In genomic region chr7:111205876-111206275, GRCm38 (mm10) we compare ENCODE assay signal across 21 mouse cellular contexts.
A peak's percentile ranks its signal among the peaks of the same experiment; 100 is the strongest.
DNase-seq lines count a peak whose midpoint lies in the region; ATAC-seq and TF ChIP-seq lines count a peak whose summit lies in the region.
"Had no signal": no experiment of that assay in that cellular context is flagged by ENCODE, and none has a peak within 500 bp of the region (broad histone marks: within the 10 kb centered on the region; RNA-seq: fewer than 3 reads in every experiment).

No protein-coding gene starts in this region.

- 37% methylated on average over 5 of the region's 5 CpGs for WGBS in cerebellum, adult 2 months
- 73% methylated on average over 5 of the region's 5 CpGs for WGBS in midbrain, embryonic 10.5 days
- 65% methylated on average over 5 of the region's 5 CpGs for WGBS in midbrain, embryonic 11.5 days
- 32% methylated on average over 5 of the region's 5 CpGs for WGBS in hindbrain, embryonic 14.5 days

- no peak overlapping the region for H3K4me2 ChIP-seq in midbrain, embryonic 11.5 days
- no peak overlapping the region for H3K4me2 ChIP-seq in hindbrain, embryonic 14.5 days (replicated peaks)
- H3K4me2 ChIP-seq: embryonic facial prominence, embryonic 13.5 days; intestine, embryonic 15.5 days; kidney, embryonic 15.5 days; limb, embryonic 13.5 days; liver, embryonic 13.5 days; lung, embryonic 14.5 days had no signal

- H3K9me3 ChIP-seq in midbrain, embryonic 10.5 days (replicated peaks), result peaks cover 6% of the 10 kb centered on the region; the same call in 1 of the 2 replicates
- H3K9me3 ChIP-seq in midbrain, embryonic 11.5 days (ENCODE audit: control insufficient read depth, low read length), result no peaks in the 10 kb centered on the region
- no peaks in the 10 kb centered on the region for H3K9me3 ChIP-seq in hindbrain, embryonic 14.5 days (ENCODE audit: control insufficient read depth, low read length)
- H3K9me3 ChIP-seq: embryonic facial prominence, embryonic 13.5 days; intestine, embryonic 15.5 days; kidney, embryonic 15.5 days; liver, embryonic 13.5 days had no signal

- H3K4me3 ChIP-seq in cerebellum, adult 2 months (replicated peaks; ENCODE audit: insufficient read depth, low read depth, low read length), result no peak overlapping the region
- no peak overlapping the region for H3K4me3 ChIP-seq in midbrain, embryonic 10.5 days
- H3K4me3 ChIP-seq in midbrain, embryonic 11.5 days (ENCODE audit: low read depth, low read length), result no peak overlapping the region
- no peak overlapping the region for H3K4me3 ChIP-seq in hindbrain, embryonic 14.5 days (replicated peaks; ENCODE audit: low read length)
- H3K4me3 ChIP-seq: embryonic facial prominence, embryonic 13.5 days; intestine, embryonic 15.5 days; kidney, embryonic 15.5 days; limb, embryonic 13.5 days; liver, embryonic 13.5 days had no signal

- H3K36me3 ChIP-seq in midbrain, embryonic 10.5 days, result no peaks in the 10 kb centered on the region
- no peaks in the 10 kb centered on the region for H3K36me3 ChIP-seq in midbrain, embryonic 11.5 days (ENCODE audit: control insufficient read depth, insufficient read depth, low read length)
- H3K36me3 ChIP-seq in hindbrain, embryonic 14.5 days (replicated peaks; ENCODE audit: control insufficient read depth, insufficient read depth), result no peaks in the 10 kb centered on the region
- H3K36me3 ChIP-seq: embryonic facial prominence, embryonic 13.5 days; intestine, embryonic 15.5 days; kidney, embryonic 15.5 days; limb, embryonic 13.5 days; liver, embryonic 13.5 days had no signal

- no peaks in the 10 kb centered on the region for H3K27me3 ChIP-seq in cerebellum, adult 2 months (ENCODE audit: control insufficient read depth, insufficient read depth, low read length)
- H3K27me3 ChIP-seq in midbrain, embryonic 10.5 days (ENCODE audit: low read depth, poor library complexity, severe bottlenecking), result no peaks in the 10 kb centered on the region
- no peaks in the 10 kb centered on the region for H3K27me3 ChIP-seq in midbrain, embryonic 11.5 days (ENCODE audit: control insufficient read depth, insufficient read depth, low read length)
- no peaks in the 10 kb centered on the region for H3K27me3 ChIP-seq in hindbrain, embryonic 14.5 days (ENCODE audit: control insufficient read depth, insufficient read depth, low read length)
- H3K27me3 ChIP-seq: embryonic facial prominence, embryonic 13.5 days; intestine, embryonic 15.5 days; kidney, embryonic 15.5 days; limb, embryonic 13.5 days; liver, embryonic 13.5 days had no signal

- no peak overlapping the region for H3K9ac ChIP-seq in midbrain, embryonic 11.5 days (ENCODE audit: low read length)
- H3K9ac ChIP-seq in hindbrain, embryonic 14.5 days, result no peak overlapping the region
- H3K9ac ChIP-seq: embryonic facial prominence, embryonic 13.5 days; intestine, embryonic 15.5 days; kidney, embryonic 15.5 days; limb, embryonic 13.5 days; liver, embryonic 13.5 days; lung, embryonic 14.5 days had no signal

- no peak for ATAC-seq in midbrain, embryonic 11.5 days (ENCODE audit: low FRiP score)
- no peak; the same call in 1 of the 2 replicates for ATAC-seq in hindbrain, embryonic 14.5 days (ENCODE audit: low FRiP score)
- ATAC-seq: CD4-positive, CD25-positive, alpha-beta regulatory T cell, adult 4 months; intestine, embryonic 15.5 days had no signal

- no peak for TF ChIP-seq POLR2A in cerebellum, adult 2 months (IDR thresholded peaks at IDR 0.05; ENCODE audit: borderline replicate concordance, insufficient read depth, low read length)

- peak; percentile 53 to 56 for DNase-seq in cerebellum, postnatal 14 days
- no peak for DNase-seq in cerebellum, adult 2 months
- DNase-seq in midbrain, embryonic 10.5 days (ENCODE audit: low spot score), result peak; percentile 14
- DNase-seq in midbrain, embryonic 11.5 days (ENCODE audit: low spot score, missing footprints), result no peak
- peak; percentile 48 for DNase-seq in hindbrain, embryonic 14.5 days (ENCODE audit: low spot score)
- DNase-seq in retina, embryonic 14.5 days (ENCODE audit: low spot score), result peak; percentile 76
- DNase-seq in heart, adult 9 months (ENCODE audit: low spot score in 2 of 2), result no peak
- DNase-seq in ovary, adult 18-20 months (ENCODE audit: low spot score), result no peak
- DNase-seq: adrenal gland, postnatal 25 days; cerebellum, adult 18-20 months; heart, postnatal 36 days; liver, embryonic 13.5 days; lung, embryonic 14.5 days; lung, postnatal 4 days; right cerebral cortex, postnatal 14 days; thymus, postnatal 4 days had no signal

- H3K27ac ChIP-seq in cerebellum, adult 2 months (ENCODE audit: insufficient read depth, low read length), result no peak overlapping the region
- no peak overlapping the region for H3K27ac ChIP-seq in midbrain, embryonic 10.5 days (replicated peaks)
- H3K27ac ChIP-seq in midbrain, embryonic 11.5 days (ENCODE audit: low read depth, low read length), result no peak overlapping the region
- peak overlapping the region; percentile 52; the same call in 1 of the 2 replicates for H3K27ac ChIP-seq in hindbrain, embryonic 14.5 days
- H3K27ac ChIP-seq: embryonic facial prominence, embryonic 13.5 days; intestine, embryonic 15.5 days; kidney, embryonic 15.5 days; limb, embryonic 13.5 days; liver, embryonic 13.5 days had no signal

- TF ChIP-seq CTCF in cerebellum, adult 2 months (IDR thresholded peaks at IDR 0.05; ENCODE audit: borderline replicate concordance, insufficient read depth, low read depth, low read length), result no peak

- no peaks in the 10 kb centered on the region for H3K4me1 ChIP-seq in cerebellum, adult 2 months (ENCODE audit: control insufficient read depth, insufficient read depth, low read length)
- peaks cover 4% of the 10 kb centered on the region; the same call in 1 of the 2 replicates for H3K4me1 ChIP-seq in midbrain, embryonic 10.5 days
- H3K4me1 ChIP-seq in midbrain, embryonic 11.5 days (ENCODE audit: control insufficient read depth, insufficient read depth, low read length), result no peaks in the 10 kb centered on the region
- peaks cover 16% of the 10 kb centered on the region; the same call in 1 of the 2 replicates for H3K4me1 ChIP-seq in hindbrain, embryonic 14.5 days (replicated peaks; ENCODE audit: control insufficient read depth, insufficient read depth, low read length)
- H3K4me1 ChIP-seq: embryonic facial prominence, embryonic 13.5 days; intestine, embryonic 15.5 days; limb, embryonic 13.5 days; liver, embryonic 13.5 days had no signal

Comparison
In these comparisons a context has a peak if more than half of its experiments do, and no peak if none do; other contexts are left out.
1. DNase-seq: peak in cerebellum, postnatal 14 days (2 of 2), midbrain, embryonic 10.5 days (single experiment), hindbrain, embryonic 14.5 days (single experiment) and retina, embryonic 14.5 days (single experiment); none in cerebellum, adult 2 months (0 of 2), midbrain, embryonic 11.5 days (single experiment), heart, adult 9 months (0 of 2) and ovary, adult 18-20 months (single experiment).